Mouse (Mus musculus): ENCODE data around the gene 1700025G04Rik.

Gene 1700025G04Rik

DNA sequence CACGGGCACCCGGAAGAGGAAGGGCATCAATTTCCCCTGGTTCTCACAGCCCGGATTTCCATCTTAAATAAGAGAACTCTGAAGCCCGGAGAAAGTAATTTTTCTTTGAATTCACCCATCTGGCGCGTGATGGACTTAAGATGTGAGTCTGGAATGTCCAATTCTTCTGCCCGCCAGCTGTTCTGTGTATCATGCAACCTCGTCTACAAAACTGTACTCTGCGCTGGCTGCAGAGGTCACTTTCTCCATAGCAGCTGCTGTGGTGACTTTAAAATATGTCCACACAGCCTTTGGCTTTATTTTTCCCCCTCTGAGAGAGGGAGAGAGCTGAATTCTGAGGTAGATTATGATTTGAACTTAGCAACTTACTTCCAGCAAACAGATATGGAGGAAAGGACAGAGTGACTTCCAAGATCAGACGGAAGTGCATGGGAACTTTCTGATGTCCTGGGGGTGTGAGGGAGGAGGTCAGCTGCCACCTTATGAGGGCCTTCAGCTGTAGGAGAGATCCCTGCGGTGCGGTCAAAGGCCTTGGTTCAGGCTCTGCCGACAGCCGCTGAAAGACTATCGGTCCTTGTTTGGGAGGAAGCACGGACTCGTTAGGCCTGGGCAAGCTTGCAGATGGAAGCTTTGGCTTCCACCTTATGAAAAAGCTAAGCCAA is 226.7 kb downstream of the 1700025G04Rik start:
- TF ChIP-seq GATA4 (IDR thresholded peaks at IDR 0.05; ENCODE audit: insufficient replicate concordance, low read length) = no peak

DNA sequence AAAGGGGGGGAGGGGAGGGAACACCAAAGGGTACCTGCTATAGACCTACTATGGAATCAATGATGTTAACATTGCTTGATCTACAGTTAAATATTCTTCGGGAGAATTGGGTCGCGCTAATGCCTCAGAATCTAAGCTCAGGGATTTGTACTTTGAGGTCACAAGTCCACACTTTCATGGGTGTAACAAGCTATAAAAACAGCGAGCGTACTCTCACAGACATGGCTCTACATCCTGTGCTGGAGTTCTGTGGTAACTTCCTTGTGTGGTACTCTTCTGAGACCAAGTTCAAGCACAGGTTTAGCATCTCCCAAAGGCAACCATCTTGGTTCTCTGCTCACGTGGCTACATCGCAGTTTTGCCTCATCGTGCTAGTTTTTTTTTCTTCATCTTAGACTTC is 227.8 kb downstream of the 1700025G04Rik start:
- no peak for TF ChIP-seq GATA4 (IDR thresholded peaks at IDR 0.05; ENCODE audit: insufficient replicate concordance, low read length)

DNA sequence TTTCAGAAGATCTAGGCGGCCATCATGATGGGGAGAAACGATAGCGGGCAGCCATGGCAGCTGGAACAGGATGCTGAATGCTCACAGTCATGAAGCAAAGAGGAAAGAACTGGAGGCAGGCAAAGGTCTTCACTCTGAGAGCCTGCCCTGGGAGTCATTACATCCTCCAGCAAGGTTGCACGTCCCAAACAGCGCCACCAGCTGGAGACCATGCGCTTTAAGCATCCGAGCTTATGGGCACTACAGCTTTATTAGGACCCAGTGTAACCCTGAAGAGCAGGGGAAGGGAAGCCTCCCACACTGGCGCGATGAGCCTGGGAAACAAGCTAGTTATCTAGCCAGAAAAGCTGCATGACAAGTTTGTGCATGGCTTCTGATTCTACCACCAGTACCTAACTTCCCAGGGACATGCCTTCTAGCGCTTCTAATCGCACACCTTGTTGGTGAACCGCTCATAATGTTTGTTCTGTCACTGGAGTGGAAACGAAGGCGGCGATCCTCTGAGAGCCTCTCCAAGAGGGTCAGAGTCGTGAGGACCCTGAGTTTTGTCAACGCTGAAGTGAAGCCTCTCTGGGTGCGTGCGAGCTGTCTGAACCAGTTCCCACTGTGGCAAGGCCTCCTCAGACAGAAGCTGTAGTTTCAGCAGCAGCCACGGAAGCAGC is 228.5 kb downstream of the 1700025G04Rik start:
- no peak for TF ChIP-seq GATA4 (IDR thresholded peaks at IDR 0.05; ENCODE audit: insufficient replicate concordance, low read length)

DNA sequence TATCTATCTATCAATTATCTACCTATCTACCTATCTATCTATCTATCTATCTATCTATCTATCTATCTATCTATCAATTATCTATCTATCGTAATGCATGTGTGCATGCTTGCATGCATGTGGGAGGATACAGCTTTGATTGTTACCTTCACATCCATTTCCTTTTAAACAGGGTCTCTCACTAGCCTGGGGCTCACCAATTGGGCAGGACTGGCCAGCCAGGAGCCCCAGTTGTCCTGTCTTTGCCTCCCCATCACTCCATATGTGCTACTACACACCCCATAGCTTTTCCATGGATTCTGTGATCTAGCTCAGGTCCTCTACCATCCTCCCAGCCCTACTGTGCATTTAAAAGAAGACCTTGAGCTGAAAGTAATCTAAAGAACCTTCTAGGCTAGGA is 231.5 kb downstream of the 1700025G04Rik start:
- TF ChIP-seq GATA4 (IDR thresholded peaks at IDR 0.05; ENCODE audit: insufficient replicate concordance, low read length) = no peak

DNA sequence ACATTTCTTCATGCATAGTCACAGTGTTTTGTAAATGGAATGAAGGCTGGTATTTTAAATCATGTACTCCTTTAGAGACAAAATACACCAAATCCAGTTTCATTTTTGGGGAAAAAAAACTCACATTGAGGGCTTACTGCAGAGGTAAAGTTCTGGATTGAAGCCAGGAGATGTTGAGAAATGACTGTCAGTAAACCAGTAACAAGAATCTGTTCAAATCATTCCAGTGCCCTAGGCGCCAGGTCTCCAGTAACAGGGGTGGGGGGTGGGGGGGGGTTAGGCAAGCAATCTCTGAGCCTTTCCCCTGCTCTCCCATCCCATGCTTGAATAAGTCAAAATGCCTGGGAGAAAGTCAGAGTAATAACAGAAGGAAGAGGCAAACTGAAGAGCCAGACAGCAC is 234.4 kb downstream of the 1700025G04Rik start:
- TF ChIP-seq GATA4 (IDR thresholded peaks at IDR 0.05; ENCODE audit: insufficient replicate concordance, low read length) = no peak

DNA sequence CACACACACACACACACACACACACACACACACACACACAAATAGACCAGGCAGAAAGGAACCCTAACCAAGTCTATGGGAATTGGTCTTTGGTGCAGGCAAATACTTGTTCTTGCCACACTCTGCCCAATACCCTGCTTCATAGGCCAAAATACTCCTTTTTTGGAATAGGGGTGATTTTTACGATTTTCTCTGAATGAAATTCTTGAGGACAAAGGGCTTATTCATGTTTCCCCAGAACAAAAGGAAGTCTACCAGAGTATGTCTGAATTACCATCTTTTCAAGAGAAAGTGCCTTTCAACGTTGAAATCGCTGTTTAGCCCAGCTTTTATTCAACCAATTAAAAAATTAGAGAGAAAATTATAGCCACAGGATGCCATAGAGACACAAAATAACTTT is 237.9 kb downstream of the 1700025G04Rik start:
- TF ChIP-seq GATA4 (IDR thresholded peaks at IDR 0.05; ENCODE audit: insufficient replicate concordance, low read length) = no peak

DNA sequence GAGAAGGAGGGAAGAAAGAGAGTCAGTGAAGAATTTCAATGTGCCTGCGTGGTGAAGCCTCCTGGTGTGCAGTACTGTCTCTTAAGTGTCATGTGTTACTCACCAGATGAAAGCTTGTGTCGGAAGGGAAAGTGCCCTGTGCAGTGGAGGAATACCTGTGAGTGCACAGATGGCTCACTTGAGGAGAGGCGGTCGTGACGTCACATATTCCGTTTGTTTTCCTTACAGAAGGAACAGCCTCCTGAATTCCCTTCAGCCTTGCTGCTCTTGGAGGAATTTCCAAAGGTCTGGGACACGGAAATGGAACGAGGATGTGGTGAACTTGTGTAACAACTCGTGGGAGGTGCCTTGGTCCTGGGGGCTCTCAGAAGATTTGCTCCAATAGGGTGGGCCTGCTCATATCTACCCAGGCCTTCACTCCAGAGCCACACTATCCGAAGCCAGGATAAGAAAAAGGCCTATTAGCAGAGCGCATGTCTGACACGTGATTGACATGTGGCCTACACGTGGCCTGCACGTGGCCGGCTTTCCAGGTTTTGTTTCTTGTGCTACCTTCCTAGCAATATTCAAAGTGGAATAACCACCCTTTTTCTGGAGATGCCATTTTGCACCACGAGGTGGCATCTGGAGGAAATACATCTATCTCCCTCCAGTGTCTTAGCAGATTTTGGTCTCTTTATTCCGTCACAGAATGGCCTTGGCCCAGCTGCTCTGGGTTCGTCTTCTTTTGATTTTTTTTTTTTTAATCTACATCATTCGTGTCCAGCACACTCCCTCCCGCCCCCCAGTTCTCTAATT is 238.7 kb downstream of the 1700025G04Rik start:
- no peak for TF ChIP-seq GATA4 (IDR thresholded peaks at IDR 0.05; ENCODE audit: insufficient replicate concordance, low read length)

DNA sequence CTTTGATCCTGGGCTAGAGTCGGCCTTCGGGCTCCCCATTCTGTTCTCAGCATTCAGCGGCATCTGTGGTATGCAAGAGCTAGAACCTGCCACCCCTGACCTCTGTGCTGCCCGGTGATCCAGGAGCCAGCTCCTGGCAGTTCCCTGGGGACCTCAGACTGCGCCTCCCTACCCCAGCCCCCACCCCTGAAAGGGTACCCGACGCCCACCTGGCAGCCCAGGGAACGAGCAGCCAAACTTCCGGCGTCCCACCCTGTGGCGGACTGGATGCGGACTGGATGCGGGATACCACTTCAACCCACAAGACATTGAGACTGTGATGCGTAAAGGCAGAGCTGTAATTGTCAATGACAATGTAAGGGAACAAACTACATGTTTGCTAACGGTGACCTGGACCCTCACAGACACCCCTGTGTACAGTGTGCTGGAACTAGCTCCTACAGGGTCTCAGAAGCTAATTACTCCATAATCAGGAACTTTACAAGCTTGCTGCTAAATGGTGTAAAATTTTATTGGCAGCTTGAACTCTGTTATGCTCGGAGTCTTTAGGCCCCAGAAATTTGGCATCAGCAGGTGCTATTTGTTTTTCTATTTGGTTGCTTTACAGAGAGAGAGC is 239.8 kb downstream of the 1700025G04Rik start:
- no peak for TF ChIP-seq GATA4 (IDR thresholded peaks at IDR 0.05; ENCODE audit: insufficient replicate concordance, low read length)

DNA sequence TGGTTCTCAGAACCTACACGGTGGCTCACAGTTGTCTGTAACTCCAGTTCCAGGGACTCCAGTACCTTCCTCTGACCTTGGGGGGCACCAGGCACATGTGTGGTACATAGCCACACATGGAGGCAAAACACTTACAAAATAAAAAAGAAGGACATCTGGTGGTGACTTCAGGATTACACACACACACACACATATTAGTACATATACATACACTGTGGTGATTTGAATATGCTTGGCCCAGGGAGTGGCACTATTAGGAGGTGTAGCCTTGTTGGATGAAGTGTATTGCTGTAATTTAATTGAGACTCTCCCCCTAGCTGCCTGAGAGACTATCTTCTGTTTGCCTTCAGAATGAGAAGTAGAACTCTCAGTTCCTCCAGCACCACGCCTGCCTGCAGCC is 241.6 kb downstream of the 1700025G04Rik start:
- TF ChIP-seq GATA4 (IDR thresholded peaks at IDR 0.05; ENCODE audit: insufficient replicate concordance, low read length) = no peak

DNA sequence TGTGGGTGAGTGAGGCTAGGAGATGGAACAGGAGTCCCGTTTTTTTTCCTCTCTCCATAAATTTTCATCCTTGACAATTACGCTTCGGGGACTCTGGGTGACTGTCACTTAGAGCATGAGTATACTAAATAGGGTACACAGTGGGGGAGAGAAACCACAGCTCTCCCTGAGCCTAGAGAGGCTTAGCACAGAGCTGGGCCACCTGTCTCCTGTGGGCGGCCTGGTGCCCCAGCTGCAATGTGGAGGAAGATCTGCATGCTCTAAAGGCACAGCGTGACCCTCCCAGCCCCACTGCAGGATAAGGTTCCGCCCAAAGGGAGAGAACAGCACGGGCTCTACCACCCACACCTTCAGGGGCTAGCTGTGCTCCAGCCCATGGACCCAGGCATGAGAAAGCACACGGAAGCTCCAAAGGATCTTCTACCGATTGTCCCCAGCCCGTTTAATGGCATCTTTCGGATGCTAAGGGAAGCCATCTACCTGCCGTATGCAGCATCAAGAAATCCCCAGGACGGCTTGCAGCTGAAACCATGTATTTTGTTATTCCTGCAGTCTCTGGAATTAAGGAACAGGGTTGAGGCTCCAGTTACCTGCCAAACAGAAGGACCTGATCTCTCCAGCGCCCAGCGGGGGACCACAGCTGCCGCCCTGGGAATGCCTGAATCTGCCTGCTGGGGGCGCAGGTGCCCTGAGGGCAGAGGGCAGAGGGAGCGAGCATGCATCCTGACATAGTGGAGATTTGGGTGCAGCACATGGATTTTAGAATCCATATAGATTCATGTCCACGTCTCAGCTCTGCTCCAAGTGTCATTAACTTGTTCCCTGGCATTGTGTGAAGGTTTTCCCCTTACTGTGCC is 243.8 kb downstream of the 1700025G04Rik start:
- no peak for TF ChIP-seq GATA4 (IDR thresholded peaks at IDR 0.05; ENCODE audit: insufficient replicate concordance, low read length)

DNA sequence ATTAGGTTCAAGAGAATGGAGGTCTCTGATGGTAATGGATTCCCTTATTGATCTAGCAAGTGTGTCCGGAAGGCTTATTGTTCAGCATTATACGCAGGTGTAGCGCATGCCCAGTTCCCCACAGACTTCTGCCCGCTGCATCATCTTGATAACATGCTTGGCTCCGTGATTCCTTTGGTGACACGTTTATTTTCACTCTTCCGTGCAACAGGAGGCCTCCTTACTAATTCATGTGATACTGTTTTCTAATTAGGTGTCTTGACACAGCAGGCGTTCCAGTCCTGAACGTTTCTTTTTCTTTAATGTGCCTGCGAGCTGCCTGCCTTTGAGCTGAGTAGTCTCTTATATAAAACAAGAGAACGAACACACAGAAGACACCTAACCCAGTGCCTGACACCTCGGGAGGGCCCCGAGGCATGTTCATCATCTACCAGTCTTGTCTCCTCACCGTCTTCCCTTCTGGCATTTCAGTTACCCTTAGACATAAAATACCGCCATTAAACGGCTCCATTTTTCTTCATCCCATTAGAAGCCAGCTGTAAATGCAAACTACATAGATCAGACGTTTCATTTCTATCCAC is 244.6 kb downstream of the 1700025G04Rik start:
- no peak for TF ChIP-seq GATA4 (IDR thresholded peaks at IDR 0.05; ENCODE audit: insufficient replicate concordance, low read length)

DNA sequence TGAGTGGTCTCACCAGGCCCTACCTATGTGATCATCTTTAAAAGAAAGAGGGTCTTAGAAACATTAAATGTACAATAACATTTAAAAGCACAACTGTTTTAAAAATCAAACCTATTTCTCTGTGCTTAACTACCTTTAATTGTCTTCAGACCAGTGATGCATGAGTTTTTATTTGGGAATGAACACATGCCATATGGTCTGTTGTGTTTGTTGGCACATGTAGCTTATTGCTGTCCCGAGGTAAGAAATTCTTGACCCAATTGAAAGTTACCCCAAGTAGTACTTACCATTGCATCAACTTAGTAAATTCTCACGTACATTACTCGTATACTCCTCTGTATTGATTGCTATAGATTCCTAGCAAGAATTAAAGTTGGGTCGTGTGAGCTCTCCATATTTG is 254.7 kb downstream of the 1700025G04Rik start:
- no peak for TF ChIP-seq GATA4 (IDR thresholded peaks at IDR 0.05; ENCODE audit: insufficient replicate concordance, low read length)

DNA sequence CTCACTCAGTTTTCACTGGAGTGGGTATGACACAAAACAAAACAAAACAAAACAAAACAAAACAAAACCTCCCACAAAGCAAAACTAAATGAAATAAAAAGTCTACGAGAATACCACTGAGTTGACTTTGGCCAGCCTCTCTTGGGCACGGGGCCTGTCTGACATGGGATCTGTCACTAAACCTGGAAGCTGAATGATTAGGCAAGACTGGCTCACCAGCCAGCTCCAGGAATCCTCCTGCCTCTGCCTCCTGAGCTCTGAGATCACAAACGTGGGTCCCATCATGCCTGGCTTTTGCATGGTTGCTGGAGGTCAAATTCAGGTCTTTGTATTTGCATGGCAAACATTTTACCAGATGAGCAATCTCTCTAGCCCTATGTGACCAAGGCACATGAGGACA is 258.1 kb downstream of the 1700025G04Rik start:
- no peak for TF ChIP-seq GATA4 (IDR thresholded peaks at IDR 0.05; ENCODE audit: insufficient replicate concordance, low read length)

DNA sequence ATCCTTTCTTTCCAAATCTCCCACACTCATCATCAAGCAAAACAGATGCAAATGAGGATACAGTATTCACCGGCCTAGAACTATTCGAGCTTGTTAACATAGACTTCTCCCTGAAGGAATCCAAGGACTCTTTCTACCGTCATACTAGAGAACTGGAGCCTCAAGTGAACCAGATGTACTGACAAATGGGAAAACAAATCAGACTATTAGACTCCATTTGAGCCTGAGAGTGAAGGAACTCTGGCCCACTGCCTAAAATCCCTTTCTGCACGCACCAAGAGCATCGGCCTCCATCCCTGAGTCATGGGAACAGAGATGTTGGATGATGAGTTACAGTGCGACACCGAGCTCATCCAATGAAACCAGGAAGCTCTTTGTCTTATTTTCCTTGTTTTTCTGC is 264.9 kb downstream of the 1700025G04Rik start:
- TF ChIP-seq GATA4 (IDR thresholded peaks at IDR 0.05; ENCODE audit: insufficient replicate concordance, low read length) = no peak

Measured in liver, adult (tissue).